Mouse (Mus musculus) limb, embryonic 10.5 days (tissue): ENCODE results near the gene Ccdc194. TPM values are rescaled to one million over a fixed set of nuclear protein-coding genes. Genes with fewer than 3 reads are reported as not detected.
A peak's percentile ranks its signal among the peaks of the same experiment; 100 is the strongest.

ENCODE experiments used
- DNase-seq: peaks from one replicate; pipeline ENCODE4 v3.0.0-alpha.2; 2017; ENCODE audit warnings: low spot score
- H3K27ac ChIP-seq: fragments of 300-500 bp; sonication (generic); 2 replicates; pipeline ENCODE4 v1.5.1; 2016; ENCODE audit warnings: mild to moderate bottlenecking
- H3K27me3 ChIP-seq: fragments of 300-500 bp; sonication (generic); 2 replicates; pipeline ENCODE4 v1.6.1; 2016; ENCODE audit warnings: low read depth, mild to moderate bottlenecking; ENCODE audit not compliant: poor library complexity, severe bottlenecking
- H3K36me3 ChIP-seq: fragments of 300-500 bp; sonication (generic); 2 replicates; pipeline ENCODE4 v1.6.1; 2016; ENCODE audit warnings: mild to moderate bottlenecking, moderate library complexity
- H3K4me1 ChIP-seq: fragments of 300-500 bp; sonication (generic); 2 replicates; pipeline ENCODE4 v1.6.1; 2016
- H3K4me3 ChIP-seq: fragments of 300-500 bp; sonication (generic); 2 replicates; pipeline ENCODE4 v1.5.1; 2016; ENCODE audit warnings: mild to moderate bottlenecking, moderate library complexity
- H3K9me3 ChIP-seq: fragments of 300-500 bp; sonication (generic); replicated peaks from 2 replicates; pipeline ENCODE4 v1.6.1; 2016; ENCODE audit warnings: mild to moderate bottlenecking
- WGBS: fragments of 180-500 bp; shearing (Covaris S2); methylation state at CpG from one replicate; pipeline ENCODE4 v1.1.7; 2016; 5-methylcytosine and 5-hydroxymethylcytosine counted together
- polyA plus RNA-seq: library from polyadenylated mRNA; unstranded; fragments of >200 nt; fragmentation: Nextera tagmentation; extraction: Ambion mirVana; gene quantifications from 2 replicates; pipeline ENCODE4 v1.2.1, GENCODE M21; 2016

Gene Ccdc194
- polyA plus RNA-seq, 1 experiment from 2014 or later = 0.65 TPM

DNA sequence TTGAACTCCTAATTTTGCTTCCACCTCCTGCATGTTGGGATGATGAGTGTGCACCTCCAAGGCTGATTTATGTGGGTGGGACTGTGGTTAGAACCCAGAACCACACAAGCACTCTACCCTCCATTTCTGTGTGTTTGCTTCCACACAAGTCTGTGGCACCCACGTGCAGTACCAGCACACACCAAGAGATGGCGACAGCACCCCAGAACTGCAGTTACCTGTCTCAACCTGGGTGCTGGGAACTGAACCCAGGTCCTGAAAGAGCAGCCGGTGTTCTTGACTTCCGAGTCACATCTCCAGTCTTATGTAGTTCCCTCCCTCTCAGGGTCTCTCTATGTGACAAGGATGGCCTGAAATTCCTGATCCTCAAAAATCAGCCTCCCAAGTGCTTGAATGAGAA lies 38.5 kb upstream of the Ccdc194 start:
- WGBS = 92% methylated on average over 4 of the region's 4 CpGs
- Histone ChIP-seq H3K9me3 (peaks cover 4% of the 10 kb centered on the region), H3K27ac (no peak overlapping the region), H3K36me3 (no peaks in the 10 kb centered on the region), H3K27me3 (peaks cover 97% of the 10 kb centered on the region), H3K4me1 (peaks cover 19% of the 10 kb centered on the region), H3K4me3 (no peak overlapping the region)
- no peak for DNase-seq

DNA sequence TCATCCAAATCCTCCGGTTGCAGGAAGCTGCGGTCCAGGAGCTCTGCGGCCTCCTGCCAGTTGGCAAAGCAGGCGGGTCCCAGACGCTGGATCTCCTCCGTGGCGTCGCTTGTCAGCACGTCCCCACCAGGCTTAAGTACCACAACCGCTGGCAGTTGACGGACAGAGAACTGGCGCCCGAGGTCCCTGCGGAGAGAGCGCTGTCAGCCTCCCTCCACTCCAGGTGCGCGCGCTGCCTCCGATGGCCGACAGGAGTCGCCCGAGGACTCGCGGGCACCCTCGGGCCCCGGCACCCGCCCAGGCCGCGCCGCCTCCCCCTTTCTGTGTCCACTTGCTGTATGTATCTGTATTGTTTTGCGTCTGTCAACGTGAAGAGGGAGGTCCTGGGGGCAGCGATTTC lies 37.2 kb upstream of the Ccdc194 start:
- WGBS = 2% methylated on average over 33 of the region's 33 CpGs
- Histone ChIP-seq H3K27me3 (peaks cover 97% of the 10 kb centered on the region), H3K27ac (no peak overlapping the region), H3K9me3 (peaks cover 4% of the 10 kb centered on the region), H3K36me3 (no peaks in the 10 kb centered on the region), H3K4me1 (peaks cover 21% of the 10 kb centered on the region), H3K4me3 (peak overlapping the region; percentile 31)
- DNase-seq = peak; percentile 81

DNA sequence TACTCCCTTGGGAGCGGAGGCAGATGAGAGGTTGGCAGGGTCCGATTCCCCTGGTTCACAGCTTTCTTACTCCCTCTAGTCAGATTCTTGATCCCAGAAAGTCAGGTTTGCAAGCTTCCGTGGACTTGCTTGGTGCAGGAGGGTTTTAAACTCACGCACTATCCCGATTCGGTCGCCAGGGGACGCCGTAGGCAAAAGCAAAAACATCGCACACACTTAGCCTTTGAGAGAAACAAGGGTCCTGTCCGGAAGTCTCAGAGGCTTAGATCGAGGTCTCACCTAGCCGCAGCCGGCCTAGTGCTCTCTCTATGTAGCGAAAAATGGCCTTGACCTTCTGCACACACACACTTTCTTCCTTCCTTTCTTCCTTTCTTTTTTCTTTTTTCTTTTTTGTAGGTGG lies 35.9 kb upstream of the Ccdc194 start:
- H3K36me3 ChIP-seq = no peaks in the 10 kb centered on the region
- WGBS = 3% methylated on average over 15 of the region's 15 CpGs
- H3K4me3 ChIP-seq = no peak overlapping the region; the same call in 1 of the 2 replicates
- DNase-seq = peak; percentile 82
- peaks cover 97% of the 10 kb centered on the region for H3K27me3 ChIP-seq
- H3K9me3 ChIP-seq = peaks cover 4% of the 10 kb centered on the region
- peaks cover 21% of the 10 kb centered on the region for H3K4me1 ChIP-seq
- H3K27ac ChIP-seq = no peak overlapping the region

DNA sequence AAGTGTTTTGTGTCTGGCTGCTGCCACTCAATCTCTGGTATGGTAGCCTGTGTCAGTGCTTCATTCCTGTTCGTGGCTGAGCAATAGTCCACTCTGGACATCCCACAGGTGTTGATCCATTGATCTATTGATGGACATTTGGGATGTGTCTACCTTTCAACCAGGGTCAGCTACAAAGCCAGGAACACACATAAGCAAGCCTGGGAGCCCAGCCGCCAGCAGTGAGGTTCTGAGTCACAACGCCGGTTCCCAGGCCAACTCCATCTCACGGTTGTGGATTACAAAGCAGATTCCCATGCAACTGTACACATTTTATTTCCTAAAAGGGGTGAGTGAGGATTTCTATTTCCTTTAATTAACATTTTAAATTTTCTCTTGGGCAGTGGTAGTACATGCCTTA lies 35.3 kb upstream of the Ccdc194 start:
- Histone ChIP-seq H3K36me3 (no peaks in the 10 kb centered on the region), H3K9me3 (peaks cover 4% of the 10 kb centered on the region), H3K4me3 (no peak overlapping the region), H3K27me3 (peaks cover 97% of the 10 kb centered on the region), H3K4me1 (peaks cover 21% of the 10 kb centered on the region), H3K27ac (no peak overlapping the region)
- no peak for DNase-seq
- WGBS = 85% methylated on average over 5 of the region's 5 CpGs

DNA sequence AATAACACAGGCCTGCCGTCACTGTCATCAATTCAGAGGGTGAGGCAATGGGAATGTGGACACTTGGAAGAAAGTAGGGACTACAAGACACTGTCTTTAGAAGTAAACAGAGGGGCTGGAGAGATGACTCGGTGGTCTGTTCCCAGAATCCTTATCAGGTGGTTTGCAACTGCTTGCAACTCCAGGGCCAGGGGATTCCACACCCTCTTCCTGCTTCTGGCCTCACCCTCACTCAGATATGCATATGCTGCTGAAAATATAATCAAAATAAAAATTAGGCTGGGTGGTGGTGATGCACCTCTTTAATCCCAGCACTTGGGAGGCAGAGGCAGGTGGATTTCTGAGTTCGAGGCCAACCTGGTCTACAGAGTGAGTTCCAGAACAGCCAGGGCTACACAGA lies 34.6 kb upstream of the Ccdc194 start:
- DNase-seq = no peak
- H3K9me3 ChIP-seq = peaks cover 4% of the 10 kb centered on the region
- no peak overlapping the region for H3K4me3 ChIP-seq
- H3K36me3 ChIP-seq = no peaks in the 10 kb centered on the region
- WGBS = 77% methylated on average over 3 of the region's 3 CpGs
- H3K4me1 ChIP-seq = peaks cover 21% of the 10 kb centered on the region
- no peak overlapping the region for H3K27ac ChIP-seq
- peaks cover 98% of the 10 kb centered on the region for H3K27me3 ChIP-seq

DNA sequence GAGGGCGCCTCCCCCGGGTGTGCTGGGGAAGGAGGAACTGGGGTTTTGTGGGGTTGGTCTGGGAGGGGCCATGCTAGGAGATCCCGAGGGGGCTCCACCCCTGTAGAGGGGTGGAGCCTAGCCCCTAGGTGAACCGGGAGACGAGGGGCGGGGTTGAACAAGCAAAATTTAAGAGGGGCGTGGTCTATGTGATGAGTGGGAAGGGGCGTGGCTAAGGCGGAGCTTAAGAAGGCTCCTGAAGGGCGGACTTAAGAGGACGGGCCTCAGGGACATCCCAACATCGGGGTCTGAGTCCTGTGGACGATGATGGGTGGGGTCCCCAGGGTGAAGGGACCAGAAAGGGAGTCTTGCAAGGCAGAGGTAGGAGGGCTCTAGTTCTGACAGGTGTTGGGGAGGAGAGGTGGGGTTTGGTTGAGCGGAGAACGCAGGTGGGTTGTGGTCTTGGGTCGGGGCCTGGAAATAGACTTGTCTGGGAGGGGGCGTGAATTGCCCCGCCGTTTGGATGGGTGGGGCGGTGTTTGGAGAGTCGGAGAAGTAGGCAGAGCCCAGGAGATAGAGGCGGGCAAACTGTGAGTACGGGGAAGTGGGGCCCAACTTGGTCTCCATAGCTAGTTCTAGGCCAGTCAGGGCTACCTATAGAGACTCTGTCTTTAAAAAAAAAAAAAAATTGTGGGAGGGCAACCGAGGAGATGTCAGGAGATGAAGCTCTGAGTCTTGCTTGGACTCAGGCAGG lies 33.6 kb upstream of the Ccdc194 start:
- Histone ChIP-seq H3K27me3 (peaks cover 90% of the 10 kb centered on the region), H3K36me3 (no peaks in the 10 kb centered on the region), H3K4me1 (peaks cover 21% of the 10 kb centered on the region), H3K9me3 (peaks cover 2% of the 10 kb centered on the region), H3K27ac (0 out of 2 replicates have a peak overlapping the region, but pooled peaks have one; percentile 30), H3K4me3 (peak overlapping the region; percentile 51)
- WGBS = 2% methylated on average over 24 of the region's 24 CpGs
- DNase-seq = peak; percentile 63

DNA sequence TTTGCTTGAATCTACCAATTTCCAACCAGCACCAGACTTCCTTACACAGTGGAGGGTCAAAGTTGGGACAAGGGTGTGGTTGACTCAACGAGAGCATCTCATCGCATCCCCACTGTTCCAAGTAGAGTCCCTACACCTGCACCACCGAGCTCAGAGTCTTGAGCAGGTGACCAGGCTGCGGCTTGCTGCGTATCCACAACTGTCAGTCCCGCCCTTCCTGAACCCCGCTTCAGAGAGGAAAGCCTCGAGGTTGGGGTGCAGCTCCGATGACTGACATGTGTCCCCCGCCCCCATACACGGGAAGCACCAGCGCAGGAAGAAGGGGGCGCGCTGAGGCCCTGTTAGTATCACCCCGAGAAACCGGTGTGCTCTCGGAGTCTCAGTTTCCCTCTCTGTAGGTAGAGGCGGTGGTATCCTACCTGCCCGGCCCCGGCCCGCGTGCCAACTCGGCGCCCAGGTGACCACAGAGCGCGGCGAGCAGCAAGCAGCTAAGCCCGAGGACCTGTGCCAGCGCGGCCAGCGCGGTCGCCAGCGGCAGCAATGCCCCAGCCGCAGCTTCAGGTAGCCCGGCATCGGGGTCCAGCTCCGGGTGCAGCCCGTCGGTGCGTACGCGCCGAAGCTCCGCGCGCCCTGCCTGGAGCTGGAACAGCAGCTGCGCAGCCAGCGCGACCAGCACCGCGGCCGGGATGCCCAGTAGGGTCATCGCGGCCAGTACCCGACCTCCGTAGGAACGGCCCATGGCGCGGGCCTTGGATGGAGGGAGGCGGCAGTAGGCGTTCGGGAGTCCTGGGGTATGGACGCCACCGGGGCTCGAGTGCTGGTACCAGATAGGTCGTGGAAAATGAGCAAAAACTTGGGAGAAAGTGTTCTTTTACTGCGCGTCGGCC lies 32.8 kb upstream of the Ccdc194 start, which contains the start of gene Tmem221:
TSS of gene Tmem221 (minus strand) at position 801 of the 887 bp plus-strand sequence.
- Histone ChIP-seq H3K4me3 (peak within 1 kb of the TSS; percentile 51), H3K4me1 (peaks cover 21% of the 10 kb centered on the region), H3K9me3 (no peaks in the 10 kb centered on the region), H3K27me3 (peaks cover 82% of the 10 kb centered on the region), H3K36me3 (no peaks in the 10 kb centered on the region), H3K27ac (0 out of 2 replicates have a peak within 1 kb of the TSS, but pooled peaks have one; percentile 30)
- peak; percentile 52 for DNase-seq
- WGBS = 5% methylated on average over 70 of the region's 70 CpGs

DNA sequence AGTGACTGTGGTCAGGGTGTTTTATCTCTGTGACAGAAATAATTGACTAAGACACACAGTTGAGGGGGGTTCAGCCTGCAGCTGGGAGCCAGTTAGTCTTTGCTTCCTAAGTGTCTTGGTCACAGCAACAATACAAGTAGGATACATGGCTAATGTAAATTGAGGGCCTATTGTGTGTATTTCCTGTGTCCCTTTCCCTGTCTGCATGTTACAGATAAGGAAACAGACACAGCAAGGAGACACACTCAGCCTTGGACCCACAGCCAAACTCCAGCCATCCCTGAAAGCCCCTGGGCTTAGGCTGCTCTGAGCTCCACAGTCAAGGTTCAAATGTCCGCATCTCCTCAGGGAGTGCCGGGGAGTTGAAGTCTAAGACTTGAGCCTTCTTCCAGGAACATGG lies 29.1 kb upstream of the Ccdc194 start:
- Histone ChIP-seq H3K27me3 (peaks cover 45% of the 10 kb centered on the region), H3K36me3 (no peaks in the 10 kb centered on the region), H3K9me3 (no peaks in the 10 kb centered on the region), H3K27ac (no peak overlapping the region), H3K4me1 (peaks cover 22% of the 10 kb centered on the region), H3K4me3 (no peak overlapping the region)
- 89% methylated on average over 2 of the region's 2 CpGs for WGBS
- no peak for DNase-seq

DNA sequence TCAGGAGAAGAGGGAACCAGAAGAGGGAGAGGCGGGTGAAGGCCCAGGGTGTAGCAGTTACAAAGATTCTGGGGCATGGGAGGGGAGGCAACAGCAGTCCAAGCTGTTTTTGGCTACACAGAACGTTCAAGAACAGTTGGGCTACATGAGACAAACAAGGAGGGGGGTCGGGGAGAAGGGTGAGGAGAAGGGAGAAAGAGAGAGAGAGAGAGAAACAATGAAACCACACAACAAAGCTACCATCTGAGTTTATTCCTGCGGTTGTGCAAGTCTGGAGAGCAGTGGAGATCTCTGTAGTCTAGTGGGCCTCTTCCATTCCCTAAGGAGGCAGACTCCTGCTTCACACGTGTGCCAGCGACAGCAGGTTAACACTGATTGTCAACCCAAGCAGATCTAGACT lies 28.5 kb upstream of the Ccdc194 start:
- 73% methylated on average over 6 of the region's 6 CpGs for WGBS
- no peaks in the 10 kb centered on the region for H3K36me3 ChIP-seq
- no peak overlapping the region for H3K4me3 ChIP-seq
- no peaks in the 10 kb centered on the region for H3K9me3 ChIP-seq
- DNase-seq = no peak
- H3K4me1 ChIP-seq = peaks cover 19% of the 10 kb centered on the region
- H3K27ac ChIP-seq = no peak overlapping the region
- peaks cover 39% of the 10 kb centered on the region for H3K27me3 ChIP-seq

DNA sequence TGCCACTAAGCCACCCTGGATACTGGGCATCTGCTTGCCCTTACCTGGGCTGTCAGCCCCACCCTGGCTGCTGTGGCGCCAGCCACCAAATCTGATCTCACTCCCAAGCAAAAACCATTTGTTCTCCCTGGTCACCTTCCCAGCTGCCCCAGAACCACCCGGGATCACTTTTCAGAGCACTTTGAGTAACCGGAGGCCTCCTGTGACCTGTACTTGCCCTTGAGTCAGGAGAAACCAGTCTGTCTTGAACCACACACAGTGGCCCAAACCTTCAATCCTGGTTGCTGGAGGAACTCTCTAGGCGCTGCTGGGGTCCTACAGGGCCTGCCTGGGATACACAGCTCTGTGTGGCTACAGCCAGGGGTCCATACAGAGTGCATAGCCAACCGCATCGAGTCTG lies 27.3 kb upstream of the Ccdc194 start:
- Histone ChIP-seq H3K4me3 (no peak overlapping the region), H3K9me3 (no peaks in the 10 kb centered on the region), H3K36me3 (peaks cover 11% of the 10 kb centered on the region), H3K27me3 (peaks cover 27% of the 10 kb centered on the region), H3K27ac (no peak overlapping the region), H3K4me1 (peaks cover 8% of the 10 kb centered on the region)
- DNase-seq = no peak
- WGBS = 52% methylated on average over 6 of the region's 6 CpGs

DNA sequence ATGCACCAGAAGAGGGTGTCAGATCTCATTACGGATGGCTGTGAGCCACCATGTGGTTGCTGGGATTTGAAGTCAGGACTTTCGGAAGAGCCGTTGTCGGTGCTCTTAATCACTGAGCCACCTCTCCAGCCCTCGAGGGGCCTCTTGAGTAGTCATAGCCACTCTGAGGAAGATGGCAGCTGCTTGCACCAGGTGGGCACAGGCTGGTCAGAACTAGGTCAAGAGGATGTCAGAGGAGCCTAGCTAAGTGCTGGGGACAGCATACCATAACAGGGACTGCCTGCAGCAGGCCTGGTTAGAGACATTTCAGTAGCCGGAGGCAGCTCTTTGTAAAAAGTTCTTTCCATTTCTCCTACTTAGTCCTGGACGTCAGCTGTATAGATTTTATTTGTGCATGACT lies 25.2 kb upstream of the Ccdc194 start:
- 71% methylated on average over 7 of the region's 7 CpGs for WGBS
- H3K9me3 ChIP-seq = no peaks in the 10 kb centered on the region

DNA sequence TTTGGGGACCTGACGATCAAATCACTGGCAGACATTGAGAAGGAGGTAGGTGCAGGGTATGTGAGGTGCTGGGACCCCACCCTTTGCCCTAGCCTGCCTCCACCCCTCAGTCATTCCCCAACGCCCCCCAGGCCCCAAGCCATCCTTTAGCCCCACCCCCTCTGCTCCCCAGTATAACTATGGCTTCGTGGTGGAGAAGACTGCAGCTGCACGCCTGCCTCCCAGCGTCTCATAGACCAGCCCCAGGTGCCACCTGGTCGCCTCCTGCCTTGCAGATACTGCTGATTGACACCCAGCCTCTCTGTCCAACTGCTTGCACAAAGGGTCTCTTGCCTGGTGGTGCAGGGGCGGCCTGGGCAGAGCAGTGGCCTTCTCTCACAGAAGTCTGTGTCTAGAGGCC lies 22.1 kb upstream of the Ccdc194 start:
- H3K36me3 ChIP-seq = peaks cover 37% of the 10 kb centered on the region
- no peak for DNase-seq
- no peak overlapping the region for H3K27ac ChIP-seq
- peaks cover 16% of the 10 kb centered on the region for H3K4me1 ChIP-seq
- H3K27me3 ChIP-seq = no peaks in the 10 kb centered on the region
- no peak overlapping the region for H3K4me3 ChIP-seq
- 88% methylated on average over 7 of the region's 7 CpGs for WGBS
- H3K9me3 ChIP-seq = no peaks in the 10 kb centered on the region

More for the DNA sequence above, 25.2 kb upstream of the Ccdc194 start:
- Histone ChIP-seq H3K27ac (no peak overlapping the region), H3K27me3 (peaks cover 6% of the 10 kb centered on the region), H3K4me1 (peaks cover 8% of the 10 kb centered on the region), H3K4me3 (no peak overlapping the region), H3K36me3 (peaks cover 29% of the 10 kb centered on the region)
- no peak for DNase-seq

DNA sequence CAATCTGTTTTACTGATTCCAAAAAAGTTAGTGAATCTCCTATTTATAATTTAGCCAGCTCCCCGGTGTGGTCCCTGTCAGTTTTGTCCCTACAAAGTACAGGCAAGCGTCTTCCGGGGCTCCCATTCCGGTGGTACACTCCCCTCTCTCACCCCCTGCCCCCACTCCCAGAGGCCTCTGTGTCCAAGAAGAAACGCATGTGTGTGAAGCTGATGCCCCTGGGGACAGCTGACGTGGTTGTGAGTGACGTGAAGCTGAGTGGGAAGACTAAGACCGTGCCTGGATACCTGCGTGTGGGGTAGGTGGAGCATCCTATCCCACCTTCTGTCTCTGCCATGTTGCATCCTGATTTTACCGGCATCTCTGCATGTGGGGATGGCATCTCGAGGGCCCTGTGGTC lies 19.5 kb upstream of the Ccdc194 start:
- no peak overlapping the region for H3K4me3 ChIP-seq
- H3K36me3 ChIP-seq = peaks cover 37% of the 10 kb centered on the region
- H3K27ac ChIP-seq = no peak overlapping the region
- no peak for DNase-seq
- WGBS = 92% methylated on average over 11 of the region's 11 CpGs
- peaks cover 12% of the 10 kb centered on the region for H3K4me1 ChIP-seq
- no peaks in the 10 kb centered on the region for H3K9me3 ChIP-seq
- no peaks in the 10 kb centered on the region for H3K27me3 ChIP-seq
